Mouse (Mus musculus): ENCODE results near the gene Prr5. TPM values are rescaled to one million over a fixed set of nuclear protein-coding genes. Genes with fewer than 3 reads are reported as not detected.

Gene Prr5
- 12.1 and 13.9 TPM in 2 replicates for polyA plus RNA-seq (2014; fragmentation: Nextera tagmentation; extraction: Ambion mirVana)

DNA sequence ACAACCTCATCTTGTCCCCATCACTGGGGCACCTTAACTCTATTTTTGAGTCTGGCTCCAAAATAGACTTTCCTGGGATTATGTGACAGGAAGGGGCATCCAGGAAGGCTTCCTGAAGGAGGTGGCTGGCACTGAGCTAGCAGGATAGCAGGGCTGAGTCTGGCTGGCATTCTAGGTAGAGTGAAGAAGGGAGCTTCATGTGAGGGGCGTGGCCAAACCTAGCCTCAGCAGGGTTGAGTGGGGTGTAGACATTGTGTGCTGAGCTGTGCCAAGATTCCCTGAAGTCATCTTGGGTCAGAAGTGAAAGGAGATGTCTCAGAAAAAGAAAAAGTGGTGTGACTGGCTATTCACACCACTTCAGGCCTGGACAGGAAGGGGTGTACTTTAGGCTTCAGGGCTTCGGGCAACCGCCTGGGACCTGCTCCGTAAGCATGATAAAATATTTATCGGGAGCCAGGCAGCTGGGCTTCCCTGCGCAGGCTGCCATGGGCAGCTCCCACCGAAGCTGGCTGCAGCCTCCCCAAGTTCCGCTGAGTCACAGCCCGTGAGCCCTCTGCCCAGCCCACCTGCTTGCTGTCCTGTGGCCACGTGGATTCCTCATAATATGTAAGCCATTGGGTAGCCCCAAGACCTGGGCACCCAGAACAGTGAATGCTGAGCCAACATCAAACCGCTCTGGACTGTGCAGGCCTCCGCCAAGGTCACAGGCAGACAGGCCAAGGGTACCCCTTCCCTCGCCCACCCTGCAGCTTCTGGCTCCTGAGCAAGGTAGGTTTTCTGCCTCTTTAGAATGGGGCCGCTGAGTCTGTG, at the start of gene Prr5:
TSS of gene Prr5 (plus strand) at position 683 of the 810 bp plus-strand sequence.
- no peaks in the 10 kb centered on the region for H3K36me3 ChIP-seq (ENCODE audit: control insufficient read depth, insufficient read depth, low read length)
- 81% methylated on average over 14 of the region's 14 CpGs for WGBS
- ATAC-seq (ENCODE audit: low FRiP score) (no peak), DNase-seq (ENCODE audit: low spot score) (no peak)
- H3K4me2 ChIP-seq (replicated peaks; ENCODE audit: low read depth, low read length): no peak within 1 kb of the TSS
- no peak within 1 kb of the TSS for H3K27ac ChIP-seq (ENCODE audit: low read depth, low read length)
- no peaks in the 10 kb centered on the region for H3K9me3 ChIP-seq (ENCODE audit: control insufficient read depth, low read length)
- no peaks in the 10 kb centered on the region for H3K4me1 ChIP-seq (replicated peaks; ENCODE audit: control insufficient read depth, insufficient read depth, low read length)
- no peak within 1 kb of the TSS for H3K4me3 ChIP-seq (ENCODE audit: low read depth, low read length)
- H3K27me3 ChIP-seq (ENCODE audit: control insufficient read depth, insufficient read depth, low read length): peaks cover 6% of the 10 kb centered on the region
- no peak within 1 kb of the TSS for H3K9ac ChIP-seq (ENCODE audit: low read depth, low read length)

DNA sequence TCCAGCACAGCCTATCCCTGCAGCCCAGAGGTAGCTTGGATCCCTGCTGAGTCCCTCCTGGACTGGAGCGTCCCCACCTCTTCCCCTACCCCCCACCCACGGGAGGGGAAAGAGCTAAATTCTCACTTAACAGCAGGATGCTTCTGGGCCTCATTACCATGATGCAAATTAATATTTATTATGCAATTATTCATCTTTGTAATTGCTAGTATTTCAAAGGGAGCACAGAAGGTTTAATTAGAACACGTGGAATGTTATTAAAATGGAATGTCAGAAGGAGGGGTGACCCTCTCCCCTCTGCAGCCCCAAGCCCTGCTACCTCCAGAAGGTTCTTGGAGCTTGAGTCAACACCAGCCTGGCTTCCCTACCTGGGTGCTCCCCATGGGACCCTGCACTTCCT, 49.4 kb upstream of the Prr5 start:
- Histone ChIP-seq H3K27me3 (ENCODE audit: control insufficient read depth, insufficient read depth, low read length) (peaks cover 2% of the 10 kb centered on the region; the same call in 1 of the 2 replicates), H3K9me3 (ENCODE audit: control insufficient read depth, low read length) (no peaks in the 10 kb centered on the region), H3K9ac (ENCODE audit: low read depth, low read length) (no peak overlapping the region), H3K4me3 (ENCODE audit: low read depth, low read length) (no peak overlapping the region), H3K36me3 (ENCODE audit: control insufficient read depth, insufficient read depth, low read length) (no peaks in the 10 kb centered on the region), H3K27ac (ENCODE audit: low read depth, low read length) (no peak overlapping the region), H3K4me1 (replicated peaks; ENCODE audit: control insufficient read depth, insufficient read depth, low read length) (peaks cover 12% of the 10 kb centered on the region), H3K4me2 (replicated peaks; ENCODE audit: low read depth, low read length) (no peak overlapping the region)
- no peak for ATAC-seq (ENCODE audit: low FRiP score)
- DNase-seq (ENCODE audit: low spot score): no peak
- WGBS: 76% methylated on average over 3 of the region's 3 CpGs

DNA sequence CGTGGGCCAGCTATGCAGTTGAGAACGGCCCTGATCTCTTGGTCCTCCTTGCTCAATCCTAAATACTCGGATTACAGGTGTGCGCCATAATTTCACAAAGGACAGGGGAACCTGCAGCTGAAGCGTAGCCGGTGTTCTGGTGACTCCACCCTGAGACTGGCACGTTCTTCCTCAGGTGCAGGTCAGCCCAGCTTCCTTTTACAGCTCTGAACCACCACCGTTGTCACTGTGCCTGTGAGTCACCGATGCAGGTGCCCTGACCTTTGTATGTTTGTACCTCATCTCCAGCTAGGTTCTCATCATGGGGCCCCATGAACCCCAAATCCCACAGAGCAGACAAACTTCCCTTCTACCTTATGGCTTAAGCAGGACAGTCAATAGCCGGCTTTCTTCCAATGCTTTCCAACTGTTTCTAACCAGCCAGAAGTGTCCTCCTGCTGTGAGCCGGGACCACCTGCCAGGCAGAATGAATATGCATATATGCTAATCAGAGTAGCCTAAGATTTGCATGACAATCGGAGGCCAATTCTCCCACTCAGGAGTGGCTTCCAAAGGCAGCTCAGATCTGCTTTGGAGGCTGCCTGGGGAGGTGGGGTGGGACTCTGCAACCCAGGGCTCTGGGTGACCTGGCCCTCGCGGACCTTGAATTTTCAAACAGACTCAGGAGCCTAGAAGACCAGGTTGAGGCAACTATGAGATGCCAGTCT, 47.5 kb upstream of the Prr5 start:
- H3K4me3 ChIP-seq (ENCODE audit: low read depth, low read length): no peak overlapping the region
- DNase-seq (ENCODE audit: low spot score): peak; percentile 68
- H3K27ac ChIP-seq (ENCODE audit: low read depth, low read length): no peak overlapping the region
- whole genome bisulfite sequencing: 22% methylated on average over 14 of the region's 14 CpGs
- peak; percentile 73; the same call in 1 of the 2 replicates for ATAC-seq (ENCODE audit: low FRiP score)
- H3K27me3 ChIP-seq (ENCODE audit: control insufficient read depth, insufficient read depth, low read length): no peaks in the 10 kb centered on the region
- H3K9me3 ChIP-seq (ENCODE audit: control insufficient read depth, low read length): no peaks in the 10 kb centered on the region
- H3K36me3 ChIP-seq (ENCODE audit: control insufficient read depth, insufficient read depth, low read length): no peaks in the 10 kb centered on the region
- no peak overlapping the region for H3K4me2 ChIP-seq (replicated peaks; ENCODE audit: low read depth, low read length)
- H3K9ac ChIP-seq (ENCODE audit: low read depth, low read length): no peak overlapping the region
- H3K4me1 ChIP-seq (replicated peaks; ENCODE audit: control insufficient read depth, insufficient read depth, low read length): peaks cover 9% of the 10 kb centered on the region

DNA sequence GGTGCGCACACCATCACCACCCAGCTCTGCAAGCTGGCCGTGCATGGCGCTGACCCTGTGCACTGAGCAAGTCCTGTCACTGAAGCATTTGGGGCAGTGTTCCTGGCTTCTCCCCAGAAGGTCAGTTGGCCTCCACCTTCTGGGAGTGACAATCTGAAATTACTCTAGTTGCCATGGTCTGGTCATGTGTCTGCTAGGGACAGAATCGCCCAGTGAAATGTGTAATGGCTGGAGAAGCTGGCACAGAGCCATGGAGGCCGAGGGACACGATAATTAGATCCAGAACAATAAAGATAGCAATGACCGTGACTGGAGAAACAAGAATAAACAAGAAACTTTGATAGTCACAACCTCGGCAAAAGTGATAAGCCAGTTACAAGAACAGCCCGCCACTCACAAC, 44.5 kb upstream of the Prr5 start:
- WGBS: 77% methylated on average over 9 of the region's 9 CpGs

DNA sequence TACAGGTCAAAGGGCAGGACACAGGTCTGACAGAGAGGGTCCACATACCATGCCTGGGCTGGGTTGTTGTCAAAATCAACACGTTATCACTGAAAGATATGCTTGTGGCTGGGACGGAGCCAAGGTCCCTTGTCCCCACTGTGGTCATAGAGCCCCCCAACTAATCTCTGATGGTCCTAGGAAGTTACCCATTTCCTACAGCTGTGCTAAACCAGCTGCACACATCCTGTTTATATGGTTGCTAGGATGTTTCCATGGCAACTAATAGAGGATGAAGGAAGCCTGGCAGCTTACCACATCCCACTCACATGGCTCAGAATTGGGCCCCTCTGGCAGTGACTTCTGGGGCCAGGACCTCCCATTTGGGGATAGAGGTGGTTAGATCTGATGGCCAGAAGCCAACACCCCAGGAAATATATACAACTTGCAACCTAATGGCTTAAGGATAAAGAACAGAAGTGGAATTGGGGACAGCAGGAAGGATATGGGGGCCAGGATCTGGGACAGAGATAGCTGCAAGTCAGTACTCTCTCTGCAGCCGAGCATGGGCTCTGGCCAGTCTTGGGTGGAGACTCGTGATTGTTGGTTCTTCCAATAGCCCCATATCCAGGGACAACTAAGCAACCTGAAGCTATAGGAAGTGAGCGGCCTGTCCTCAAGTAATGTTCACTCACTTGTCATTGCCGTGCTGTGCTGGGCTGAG, 43.6 kb upstream of the Prr5 start:
- no peak overlapping the region for H3K4me3 ChIP-seq (ENCODE audit: low read depth, low read length)
- no peak overlapping the region for H3K9ac ChIP-seq (ENCODE audit: low read depth, low read length)
- H3K27ac ChIP-seq (ENCODE audit: low read depth, low read length): no peak overlapping the region
- no peak for ATAC-seq (ENCODE audit: low FRiP score)
- H3K4me1 ChIP-seq (replicated peaks; ENCODE audit: control insufficient read depth, insufficient read depth, low read length): peaks cover 11% of the 10 kb centered on the region
- H3K9me3 ChIP-seq (ENCODE audit: control insufficient read depth, low read length): no peaks in the 10 kb centered on the region
- peak; percentile 41 for DNase-seq (ENCODE audit: low spot score)
- no peaks in the 10 kb centered on the region for H3K36me3 ChIP-seq (ENCODE audit: control insufficient read depth, insufficient read depth, low read length)
- H3K27me3 ChIP-seq (ENCODE audit: control insufficient read depth, insufficient read depth, low read length): no peaks in the 10 kb centered on the region
- H3K4me2 ChIP-seq (replicated peaks; ENCODE audit: low read depth, low read length): no peak overlapping the region
- 75% methylated on average over 6 of the region's 6 CpGs for WGBS

More for the DNA sequence above, 44.5 kb upstream of the Prr5 start:
- Histone ChIP-seq H3K27me3 (ENCODE audit: control insufficient read depth, insufficient read depth, low read length) (no peaks in the 10 kb centered on the region), H3K4me1 (replicated peaks; ENCODE audit: control insufficient read depth, insufficient read depth, low read length) (peaks cover 11% of the 10 kb centered on the region), H3K9me3 (ENCODE audit: control insufficient read depth, low read length) (no peaks in the 10 kb centered on the region), H3K36me3 (ENCODE audit: control insufficient read depth, insufficient read depth, low read length) (no peaks in the 10 kb centered on the region), H3K27ac (ENCODE audit: low read depth, low read length) (no peak overlapping the region), H3K4me3 (ENCODE audit: low read depth, low read length) (no peak overlapping the region), H3K9ac (ENCODE audit: low read depth, low read length) (no peak overlapping the region), H3K4me2 (replicated peaks; ENCODE audit: low read depth, low read length) (no peak overlapping the region)
- ATAC-seq (ENCODE audit: low FRiP score): no peak
- no peak for DNase-seq (ENCODE audit: low spot score)

DNA sequence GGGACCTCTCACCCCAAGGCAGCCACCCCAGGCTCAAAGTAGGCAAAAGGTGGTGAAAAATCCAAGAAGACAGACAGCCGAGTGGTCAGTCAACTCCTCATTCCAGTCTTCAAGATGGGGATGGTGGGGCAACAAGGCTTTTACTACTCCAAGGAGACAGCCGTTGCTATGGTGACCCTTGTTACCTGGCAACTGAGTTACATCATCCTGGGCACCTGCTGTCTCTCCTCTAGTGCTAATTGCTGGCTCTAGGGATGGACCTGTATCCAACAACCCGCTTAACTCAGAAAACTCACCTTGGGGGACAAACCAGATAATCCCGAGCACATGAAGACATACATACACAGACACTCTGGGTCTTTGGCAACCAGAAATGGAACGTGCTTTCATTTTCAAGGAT, 42.1 kb upstream of the Prr5 start:
- DNase-seq (ENCODE audit: low spot score): peak; percentile 43
- H3K9me3 ChIP-seq (ENCODE audit: control insufficient read depth, low read length): no peaks in the 10 kb centered on the region
- no peak overlapping the region for H3K9ac ChIP-seq (ENCODE audit: low read depth, low read length)
- H3K36me3 ChIP-seq (ENCODE audit: control insufficient read depth, insufficient read depth, low read length): no peaks in the 10 kb centered on the region
- no peak overlapping the region for H3K27ac ChIP-seq (ENCODE audit: low read depth, low read length)
- H3K4me3 ChIP-seq (ENCODE audit: low read depth, low read length): no peak overlapping the region
- 71% methylated on average over 5 of the region's 5 CpGs for WGBS
- ATAC-seq (ENCODE audit: low FRiP score): no peak
- 0 out of 2 replicates have a peak, but pooled peaks cover 4% of the 10 kb centered on the region for H3K4me1 ChIP-seq (replicated peaks; ENCODE audit: control insufficient read depth, insufficient read depth, low read length)
- H3K27me3 ChIP-seq (ENCODE audit: control insufficient read depth, insufficient read depth, low read length): no peaks in the 10 kb centered on the region
- no peak overlapping the region for H3K4me2 ChIP-seq (replicated peaks; ENCODE audit: low read depth, low read length)

DNA sequence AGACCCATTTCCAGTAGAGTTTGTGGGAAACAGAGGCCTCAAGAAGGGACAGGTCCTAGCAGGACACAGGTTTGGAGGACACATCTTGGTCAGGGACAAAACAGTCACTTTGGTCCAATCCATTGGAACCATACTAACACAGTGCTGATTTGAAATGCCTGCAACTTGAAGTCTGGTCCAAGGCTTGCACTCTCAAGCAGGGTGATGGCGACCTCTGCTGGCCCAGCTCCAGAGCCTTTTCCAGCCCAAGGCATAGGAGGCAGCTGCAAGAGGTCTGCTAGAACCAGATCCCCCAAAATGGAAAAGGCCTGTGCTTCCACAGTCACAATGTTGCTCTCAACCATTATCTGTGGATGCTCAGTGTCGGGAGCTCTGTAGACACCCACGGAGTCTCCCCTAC, 39.7 kb upstream of the Prr5 start:
- DNase-seq (ENCODE audit: low spot score) (peak; percentile 86), ATAC-seq (ENCODE audit: low FRiP score) (no peak)
- Histone ChIP-seq H3K27me3 (ENCODE audit: control insufficient read depth, insufficient read depth, low read length) (no peaks in the 10 kb centered on the region), H3K4me1 (replicated peaks; ENCODE audit: control insufficient read depth, insufficient read depth, low read length) (0 out of 2 replicates have a peak, but pooled peaks cover 2% of the 10 kb centered on the region), H3K36me3 (ENCODE audit: control insufficient read depth, insufficient read depth, low read length) (no peaks in the 10 kb centered on the region), H3K4me2 (replicated peaks; ENCODE audit: low read depth, low read length) (no peak overlapping the region), H3K4me3 (ENCODE audit: low read depth, low read length) (no peak overlapping the region), H3K27ac (ENCODE audit: low read depth, low read length) (no peak overlapping the region), H3K9ac (ENCODE audit: low read depth, low read length) (no peak overlapping the region), H3K9me3 (ENCODE audit: control insufficient read depth, low read length) (no peaks in the 10 kb centered on the region)
- 8% methylated on average over 3 of the region's 3 CpGs for WGBS

DNA sequence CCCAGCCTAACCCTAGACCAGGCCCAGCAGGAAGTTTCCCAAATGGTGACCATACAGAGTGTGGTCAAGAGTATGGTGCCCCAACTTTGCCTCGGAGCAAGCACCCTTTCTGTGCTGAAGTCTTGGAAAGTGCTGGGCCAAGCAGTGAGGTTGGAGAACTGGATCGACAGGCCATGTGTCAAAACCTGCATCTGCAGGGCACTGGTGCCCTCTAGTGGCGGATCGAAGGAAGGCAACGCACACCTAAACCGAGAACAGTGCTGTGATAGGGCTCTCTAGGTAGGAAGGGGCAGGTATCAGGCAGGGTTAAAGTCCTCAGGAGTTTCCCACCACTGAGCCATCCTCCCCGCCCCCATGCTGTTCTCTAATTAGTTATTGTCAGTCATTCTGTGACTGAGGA, 37.9 kb upstream of the Prr5 start:
- Histone ChIP-seq H3K9ac (ENCODE audit: low read depth, low read length) (no peak overlapping the region), H3K27ac (ENCODE audit: low read depth, low read length) (no peak overlapping the region), H3K4me2 (replicated peaks; ENCODE audit: low read depth, low read length) (no peak overlapping the region), H3K36me3 (ENCODE audit: control insufficient read depth, insufficient read depth, low read length) (no peaks in the 10 kb centered on the region), H3K9me3 (ENCODE audit: control insufficient read depth, low read length) (no peaks in the 10 kb centered on the region), H3K27me3 (ENCODE audit: control insufficient read depth, insufficient read depth, low read length) (no peaks in the 10 kb centered on the region), H3K4me1 (replicated peaks; ENCODE audit: control insufficient read depth, insufficient read depth, low read length) (0 out of 2 replicates have a peak, but pooled peaks cover 2% of the 10 kb centered on the region), H3K4me3 (ENCODE audit: low read depth, low read length) (no peak overlapping the region)
- DNase-seq (ENCODE audit: low spot score) (peak; percentile 88), ATAC-seq (ENCODE audit: low FRiP score) (peak; percentile 33; the same call in 1 of the 2 replicates)
- 1% methylated on average over 7 of the region's 7 CpGs for WGBS
